Mouse (Mus musculus) regulatory T cell (primary cell): Measurements from ENCODE around the gene Phpt1.

Experiments
- in situ Hi-C: fragments of 300-600 bp; cut with MboI, MseI; formaldehyde crosslinking; loops from one replicate; pipeline ENCODE4 v1.15.1; 2025; ENCODE audit warnings: high pct_unique_total_duplicates

Phpt1 gene

DNA sequence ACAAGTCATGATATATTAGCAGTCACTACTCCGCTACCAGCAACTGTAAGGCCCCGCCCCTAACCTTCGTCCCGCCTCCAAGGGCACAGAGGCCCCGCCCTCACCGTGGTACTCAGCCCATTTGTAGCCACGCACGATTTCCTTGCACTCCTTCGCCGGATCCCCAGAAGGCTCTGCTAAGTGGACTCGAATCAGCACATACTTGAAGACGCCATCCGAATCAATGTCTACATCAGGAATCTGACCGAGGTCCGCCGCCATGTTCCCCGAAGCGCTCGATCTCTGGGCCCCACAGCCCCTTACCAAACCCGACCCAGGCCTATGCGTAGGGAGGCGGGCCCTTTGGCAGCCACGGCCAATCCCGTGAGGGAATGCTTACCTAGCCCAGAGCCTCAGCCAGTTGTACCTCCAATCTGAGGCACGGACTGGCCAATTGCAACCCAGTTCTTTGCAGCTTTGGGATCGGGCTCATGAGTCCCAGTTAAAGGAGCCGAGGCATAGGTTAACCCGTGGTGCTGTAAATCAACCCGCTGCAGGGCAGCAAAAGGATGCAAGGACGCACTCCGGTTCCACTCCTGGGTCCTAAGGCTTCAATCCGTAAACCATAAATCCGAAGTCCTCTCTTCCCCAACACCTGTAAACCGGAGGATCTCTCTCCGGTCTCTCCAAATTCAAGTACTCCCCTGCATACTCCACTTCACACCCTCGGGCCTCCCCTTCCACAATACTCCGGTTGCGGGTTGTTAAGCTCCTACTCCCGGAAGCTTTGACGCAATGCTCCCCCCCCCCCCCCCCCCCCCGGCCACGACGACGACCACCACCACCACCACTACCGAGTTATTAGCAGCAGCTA, at the start of gene Phpt1, which contains the start of gene Mamdc4:
Phpt1 (minus strand) TSS at position 646 of the 853 bp plus-strand sequence.
Mamdc4 (minus strand) TSS at position 267 of the 853 bp plus-strand sequence.
- in situ Hi-C loops: no loop called here

DNA sequence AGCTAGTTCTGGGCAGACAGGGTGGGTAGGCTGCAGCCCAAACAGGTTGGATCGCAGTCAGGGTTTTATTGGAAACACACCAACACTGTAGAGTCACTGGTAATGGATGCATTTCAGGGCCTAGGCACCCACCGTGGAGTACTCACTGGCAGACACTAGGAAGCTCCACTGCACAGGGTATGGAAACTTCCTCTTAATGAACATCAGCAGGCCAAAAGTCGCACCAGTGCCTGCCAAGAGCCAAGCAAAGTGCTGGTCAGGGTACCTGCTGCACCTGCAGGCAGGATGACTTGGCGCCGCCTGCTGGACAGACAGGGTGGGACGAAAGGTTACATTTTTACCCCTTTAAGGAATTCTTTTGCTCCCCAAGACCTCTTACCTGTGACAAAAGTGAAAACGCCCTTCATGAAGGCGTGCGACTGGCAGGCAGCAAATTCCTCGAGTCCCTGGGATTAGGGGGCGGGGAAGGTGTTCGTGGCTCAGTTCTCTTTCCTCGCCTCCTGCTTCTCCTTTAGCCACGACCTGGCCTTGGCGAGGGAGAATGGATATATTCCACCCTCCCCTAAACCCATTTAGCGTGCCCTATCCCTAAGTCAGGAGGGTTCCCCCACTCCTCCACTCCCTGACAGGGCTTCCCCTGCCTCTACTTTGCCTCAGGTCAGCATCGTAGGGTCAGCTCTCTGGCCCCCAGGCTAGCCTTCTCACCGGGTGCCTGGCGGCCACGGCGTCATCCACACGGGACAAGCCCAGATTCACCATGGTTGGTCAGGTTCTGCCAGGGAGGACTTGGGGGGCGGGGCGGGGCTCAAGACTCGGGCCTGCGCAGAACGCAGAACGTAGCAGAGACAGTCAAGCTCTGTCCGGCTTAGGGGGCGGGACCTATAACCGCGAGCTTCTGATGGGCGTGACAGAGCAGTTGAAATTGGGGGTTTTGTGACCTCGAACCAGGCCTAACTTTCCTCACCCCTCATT, 46.5 kb upstream of the Phpt1 start, which contains the start of gene Tmem141:
Tmem141 (minus strand) TSS at position 777 of the 972 bp plus-strand sequence.
- in situ Hi-C loops: no loop called here

DNA sequence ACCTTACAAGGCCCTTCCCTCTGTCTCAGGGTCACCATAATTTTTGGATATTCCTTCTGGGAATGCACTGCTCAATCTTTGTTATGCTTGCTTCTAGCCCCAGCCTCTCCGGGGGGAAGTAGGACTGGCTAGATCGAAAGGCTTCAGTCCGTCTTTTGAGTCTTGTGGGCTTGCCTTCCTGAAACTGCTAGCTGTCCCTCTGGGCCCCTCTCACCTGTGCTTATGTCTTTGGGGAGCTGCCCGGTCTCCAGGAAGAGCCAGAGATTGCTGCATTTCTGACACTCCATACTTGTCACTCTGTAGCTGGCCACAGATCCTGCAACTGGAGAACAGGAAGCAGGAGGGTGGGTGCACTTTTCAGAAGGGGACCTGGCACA, 45.8 kb upstream of the Phpt1 start:
- in situ Hi-C loops: no loop called here

DNA sequence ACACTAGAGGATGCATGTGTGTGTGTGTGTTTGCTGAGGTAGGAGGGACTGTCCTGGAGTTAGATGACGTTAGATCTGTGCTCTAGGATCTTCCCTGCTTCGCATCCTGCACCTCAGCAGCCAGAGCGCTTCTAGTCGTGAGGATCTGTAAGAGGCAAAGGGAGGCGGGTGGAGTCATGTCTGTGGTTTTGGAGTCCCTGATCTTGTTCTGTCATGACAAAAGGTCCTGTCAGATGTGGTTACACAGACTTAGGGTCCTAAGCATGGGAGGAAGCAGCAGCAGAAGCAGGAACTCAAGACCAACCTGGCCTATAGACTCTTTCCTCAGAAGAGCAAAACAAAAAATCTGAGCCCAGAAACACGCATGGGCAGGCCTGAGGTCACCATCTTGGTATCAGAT, 45.4 kb upstream of the Phpt1 start:
- in situ Hi-C loops: no loop called here

DNA sequence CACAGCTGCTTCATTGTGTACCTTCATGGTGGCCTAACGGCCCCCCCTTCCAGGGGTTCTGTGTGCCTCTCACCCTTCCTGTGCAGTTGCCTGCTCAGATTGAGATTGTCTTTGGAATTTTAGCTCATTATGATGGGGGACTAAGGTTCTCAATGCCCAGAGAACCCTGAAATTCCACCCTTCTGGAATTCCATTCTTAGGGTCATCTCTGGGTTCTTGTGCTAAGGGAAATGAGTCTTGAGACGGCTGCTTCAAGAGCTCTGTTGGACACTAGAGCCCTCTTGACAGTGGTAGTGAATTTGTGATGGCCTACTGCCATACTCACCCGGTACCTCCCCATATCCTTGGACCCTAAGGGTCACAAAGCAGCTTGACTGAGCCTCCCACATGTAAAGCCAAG, 42.6 kb upstream of the Phpt1 start, which contains the start of gene Ccdc183:
Ccdc183 (minus strand) TSS at position 101 of the 400 bp plus-strand sequence.
- in situ Hi-C loops: no loop called here

DNA sequence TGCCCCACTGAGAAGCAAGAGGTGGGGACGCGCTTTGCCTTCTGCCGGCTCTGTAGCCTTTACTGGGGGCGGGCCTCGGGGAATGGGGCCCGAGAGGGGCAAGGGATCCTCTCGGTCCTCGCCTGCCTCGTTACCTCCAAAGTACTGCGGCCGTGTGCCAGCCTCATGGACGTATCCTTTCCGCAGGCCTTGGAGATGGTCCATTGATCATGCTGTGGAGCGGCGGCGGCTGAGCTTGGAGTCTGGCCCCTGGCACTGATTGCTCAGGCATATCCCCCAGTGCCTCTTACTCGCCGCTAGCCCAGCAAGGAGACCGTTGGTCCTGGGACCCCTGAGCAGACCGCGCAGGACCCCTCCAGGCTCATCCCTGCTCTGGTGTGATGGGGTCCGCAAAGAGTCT, 41.4 kb upstream of the Phpt1 start:
- in situ Hi-C loops: no loop called here

DNA sequence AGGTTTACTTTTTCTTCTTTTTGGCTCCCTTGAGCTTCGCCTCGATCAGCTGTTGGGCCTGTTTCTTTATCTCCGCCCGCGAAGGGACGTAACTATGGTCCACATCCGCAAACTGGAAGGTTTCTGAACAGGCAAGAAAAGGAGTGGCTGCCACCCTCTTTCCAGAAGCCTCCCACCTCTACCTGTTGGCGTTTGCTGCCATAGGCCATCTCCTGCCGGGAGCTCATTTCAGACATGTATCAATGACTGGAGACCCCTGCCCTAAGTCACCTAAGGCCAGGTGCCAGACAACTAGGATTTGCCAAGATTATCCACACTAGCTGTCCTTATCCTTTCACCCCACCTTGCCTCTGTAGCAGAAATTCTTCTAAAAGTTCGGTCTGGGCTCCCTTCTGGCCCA, 33.6 kb upstream of the Phpt1 start:
- in situ Hi-C loops: no loop called here

DNA sequence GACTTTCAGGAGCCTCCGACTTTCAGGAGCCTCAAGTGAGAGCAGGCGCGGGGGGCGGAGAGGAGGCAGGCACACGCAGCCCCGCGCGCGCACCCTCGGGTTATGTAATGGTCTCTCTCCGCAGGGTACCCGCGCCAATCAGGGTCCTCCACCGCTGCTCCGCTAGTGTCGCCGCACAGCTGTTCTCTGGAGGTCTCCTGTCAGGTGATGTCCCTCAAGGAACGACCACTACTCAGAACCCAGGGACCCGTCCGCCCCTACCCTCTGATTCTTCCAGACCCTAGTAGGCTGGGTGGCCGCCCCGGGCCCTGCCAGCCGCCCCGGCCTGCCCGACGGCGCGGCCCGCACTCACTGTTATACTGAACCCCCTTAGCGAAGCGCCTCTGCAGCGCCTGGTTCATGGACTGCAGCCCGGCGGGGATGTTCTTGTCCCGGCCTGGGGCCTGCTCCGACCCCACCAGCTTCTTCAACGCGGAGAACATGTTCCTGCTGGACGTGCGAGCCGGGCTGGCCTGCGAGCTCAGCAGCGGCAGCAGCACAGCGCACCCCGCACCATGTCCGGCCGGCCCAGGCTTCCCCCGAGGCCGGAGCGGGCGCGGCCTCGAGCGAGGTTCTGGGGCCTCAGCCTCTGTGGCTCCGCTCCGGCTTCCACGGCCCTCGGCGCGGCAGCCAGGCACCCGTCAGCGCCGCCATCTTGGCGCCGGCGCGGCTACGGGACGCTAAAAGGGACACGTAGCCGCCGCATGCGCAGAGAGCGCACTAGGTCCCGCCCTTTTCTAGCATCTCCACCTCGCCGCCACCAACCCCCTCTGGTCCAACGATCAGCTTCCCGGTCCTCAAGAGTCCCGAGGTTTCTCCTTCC, 33.0 kb upstream of the Phpt1 start, which contains the start of gene Rabl6:
Rabl6 (minus strand) TSS at position 761 of the 862 bp plus-strand sequence.
- in situ Hi-C loops: no loop called here

DNA sequence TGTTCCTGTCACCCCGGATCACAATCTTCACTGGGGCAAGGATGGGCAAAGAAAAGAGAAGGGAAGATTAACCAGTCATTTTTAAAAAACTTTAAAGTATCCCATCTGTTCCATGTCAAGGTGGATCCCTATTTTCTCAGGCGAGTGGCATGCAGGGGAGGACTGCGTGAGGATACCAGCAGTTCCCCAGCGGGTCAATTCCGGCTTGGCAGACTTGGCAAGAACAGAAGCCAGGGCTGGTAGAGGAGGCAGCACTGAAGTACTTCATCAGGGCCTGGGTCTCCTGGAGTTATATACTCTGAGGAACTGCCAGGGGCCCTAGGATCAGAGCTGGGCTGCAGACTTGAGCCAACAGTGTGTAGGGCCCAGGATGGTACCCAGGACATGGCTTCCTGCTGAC, 27.5 kb upstream of the Phpt1 start:
- in situ Hi-C loops: no loop called here

DNA sequence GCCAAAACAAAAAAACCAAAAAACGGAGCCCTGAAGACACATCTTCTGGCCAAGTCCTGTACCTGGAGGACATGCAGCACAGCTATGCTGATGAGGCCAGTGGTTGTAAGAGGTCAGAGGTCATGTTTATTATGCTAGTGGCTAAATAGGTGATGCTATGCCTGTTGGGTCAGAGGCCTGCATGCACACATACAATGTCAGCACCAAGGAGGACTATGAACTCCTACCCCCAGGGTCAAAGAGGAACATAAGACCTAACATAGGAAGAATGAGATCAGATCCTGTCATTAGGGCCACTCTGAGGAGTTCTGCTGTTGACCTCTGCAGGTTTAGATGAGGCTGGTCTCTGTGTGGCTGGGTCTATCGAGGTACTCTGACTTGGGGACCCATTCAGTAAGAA, 25.0 kb upstream of the Phpt1 start:
- in situ Hi-C loops: no loop called here

DNA sequence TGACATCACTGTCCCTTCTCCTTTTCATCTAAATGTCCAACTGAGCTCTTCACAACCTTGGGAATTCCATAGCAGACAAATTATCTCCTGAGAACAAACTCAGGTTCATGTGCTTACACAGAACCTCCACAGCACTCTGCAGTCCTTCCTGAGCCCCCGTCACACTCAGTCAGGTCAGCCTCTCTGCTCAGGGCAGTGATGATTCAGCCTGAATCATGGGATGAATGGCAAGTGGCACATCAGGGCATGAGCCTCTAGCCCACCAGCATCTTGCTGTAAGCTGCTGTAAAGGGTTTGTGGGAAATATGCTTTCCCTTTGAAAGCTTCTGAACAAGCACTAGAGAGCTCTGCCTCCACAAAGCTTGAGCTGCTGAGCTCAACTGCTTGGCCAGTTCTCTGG, 23.7 kb upstream of the Phpt1 start:
- in situ Hi-C loops: loop anchor here (10.0 kb wide), 1 partner anchor 1856 kb away; no protein-coding TSS in a partner anchor

DNA sequence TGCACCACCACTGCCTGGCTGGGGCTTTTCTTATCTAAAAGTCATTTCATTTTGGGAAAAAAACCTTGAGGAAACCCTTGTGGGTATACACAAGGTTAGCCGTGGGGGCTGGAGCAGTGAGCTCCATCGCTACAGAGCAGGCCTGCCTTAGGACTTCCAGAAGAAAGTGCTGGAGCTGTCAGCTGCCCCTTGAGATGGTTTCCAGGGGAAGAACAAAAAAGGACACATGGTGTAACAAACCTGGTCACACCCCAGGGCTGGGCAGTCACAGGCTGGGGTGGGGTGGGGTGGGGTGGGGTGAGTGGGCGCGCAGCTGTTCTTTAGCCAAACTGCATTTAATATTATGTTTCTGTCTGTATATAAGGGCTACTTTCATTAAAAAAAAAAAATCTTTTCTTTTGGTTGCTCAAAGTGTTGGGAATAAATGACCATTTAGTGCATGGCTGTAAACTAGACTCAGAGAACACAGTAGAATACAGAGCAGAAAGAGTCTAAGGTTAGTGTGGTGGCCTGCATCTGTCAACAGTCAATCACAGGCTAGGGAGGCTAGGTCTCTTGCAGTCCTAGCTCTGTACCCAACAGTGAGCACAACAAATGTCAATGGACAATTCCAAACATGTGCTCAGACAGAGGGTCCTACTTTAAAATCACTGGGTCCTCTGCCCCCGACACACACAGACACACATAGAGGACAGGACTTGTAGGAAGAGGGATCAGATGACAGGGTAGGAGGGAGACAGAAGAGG, 21.9 kb upstream of the Phpt1 start:
- in situ Hi-C loops: loop anchor here (10.0 kb wide), 1 partner anchor 1858 kb away; no protein-coding TSS in a partner anchor

DNA sequence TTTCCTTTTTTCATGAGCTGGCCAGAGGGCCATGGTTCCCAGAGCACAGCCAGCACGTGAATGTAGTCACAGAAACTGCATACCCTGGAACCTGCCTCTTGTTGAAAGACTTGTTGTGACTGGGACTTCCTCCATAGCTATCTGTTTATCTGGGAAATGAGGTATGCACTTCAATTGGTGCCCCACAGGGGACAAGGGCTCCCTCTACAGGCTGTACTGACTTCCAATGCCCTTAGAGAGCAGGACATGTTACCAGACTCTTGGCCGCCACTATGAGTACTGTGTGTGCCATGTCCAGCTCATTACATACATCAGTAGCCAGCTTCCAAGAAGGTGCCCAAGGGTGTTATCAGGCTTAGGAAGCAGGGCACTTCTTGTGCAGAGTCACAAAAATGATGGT, 16.8 kb upstream of the Phpt1 start:
- in situ Hi-C loops: loop anchor here (10.0 kb wide), 1 partner anchor 1863 kb away; no protein-coding TSS in a partner anchor

DNA sequence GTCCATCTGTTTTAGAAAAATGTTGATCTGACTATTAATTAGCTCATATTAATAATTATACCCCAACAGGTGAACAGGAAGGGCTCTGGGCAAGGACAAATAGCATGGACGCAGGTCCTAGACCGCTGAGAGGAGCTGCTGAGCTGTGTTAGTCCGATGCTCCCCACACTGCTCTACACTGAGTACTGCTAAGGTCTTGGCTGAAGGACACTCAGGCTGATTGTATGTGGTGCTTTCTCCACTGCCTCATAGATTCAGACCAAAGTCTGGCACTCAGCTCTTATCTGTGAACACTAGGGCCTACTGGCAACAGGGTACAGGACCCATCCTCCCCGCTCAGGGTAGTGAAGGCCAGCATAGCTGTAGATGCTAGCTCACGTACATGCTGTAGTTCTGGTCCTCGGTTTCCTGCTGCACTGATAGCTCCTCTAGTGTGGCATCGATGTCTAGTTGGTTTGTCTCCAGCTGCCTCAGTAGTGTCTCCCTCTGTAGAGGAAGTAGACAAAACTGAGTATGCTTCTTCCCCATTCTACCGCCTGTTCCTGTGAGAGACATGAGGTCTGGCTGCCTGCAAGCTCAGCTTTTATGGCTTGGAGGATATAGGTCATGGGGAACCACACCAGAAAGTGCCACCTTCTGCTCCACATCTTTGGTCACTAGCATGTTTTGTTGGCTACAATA, 13.3 kb upstream of the Phpt1 start:
- in situ Hi-C loops: no loop called here

DNA sequence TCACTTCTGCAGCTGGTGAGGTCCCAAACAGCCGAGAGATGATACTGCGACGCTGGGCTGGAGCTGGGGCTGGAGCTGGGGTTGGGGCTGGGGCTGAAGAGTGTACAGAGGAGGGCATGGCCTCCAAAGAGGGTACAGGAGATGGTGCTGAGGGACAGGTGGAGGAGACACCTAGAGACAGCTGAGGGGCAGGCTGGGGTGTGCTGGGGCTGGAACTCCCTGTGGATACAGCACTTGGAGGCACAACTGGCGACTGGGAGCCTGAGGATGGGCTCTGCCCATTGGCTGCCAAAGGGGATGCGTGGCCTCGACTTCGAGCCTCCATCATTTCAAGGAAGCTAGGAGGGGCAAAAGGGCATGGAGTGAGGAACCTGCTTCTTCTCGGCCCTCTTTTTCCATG, 12.3 kb upstream of the Phpt1 start:
- in situ Hi-C loops: no loop called here

DNA sequence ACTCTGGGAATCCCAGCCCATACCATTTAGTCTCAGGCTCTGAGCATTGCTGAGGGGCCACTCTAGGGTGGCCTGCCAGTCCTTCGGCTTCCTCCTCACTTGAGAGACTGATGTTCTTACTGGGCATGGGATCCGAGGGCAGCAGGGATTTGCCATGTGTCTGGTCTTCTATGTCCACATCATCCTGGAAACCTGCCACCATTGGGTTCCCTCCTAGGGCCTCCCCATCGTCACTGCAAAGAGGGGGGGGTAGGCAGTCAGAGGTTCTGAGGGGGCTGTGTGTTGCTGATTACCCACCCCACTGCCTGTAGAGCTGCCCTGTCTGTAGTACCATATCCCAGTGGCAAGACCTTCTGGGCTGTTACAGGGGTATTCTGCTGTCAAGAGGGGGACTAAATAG, 10.6 kb upstream of the Phpt1 start:
- in situ Hi-C loops: no loop called here

DNA sequence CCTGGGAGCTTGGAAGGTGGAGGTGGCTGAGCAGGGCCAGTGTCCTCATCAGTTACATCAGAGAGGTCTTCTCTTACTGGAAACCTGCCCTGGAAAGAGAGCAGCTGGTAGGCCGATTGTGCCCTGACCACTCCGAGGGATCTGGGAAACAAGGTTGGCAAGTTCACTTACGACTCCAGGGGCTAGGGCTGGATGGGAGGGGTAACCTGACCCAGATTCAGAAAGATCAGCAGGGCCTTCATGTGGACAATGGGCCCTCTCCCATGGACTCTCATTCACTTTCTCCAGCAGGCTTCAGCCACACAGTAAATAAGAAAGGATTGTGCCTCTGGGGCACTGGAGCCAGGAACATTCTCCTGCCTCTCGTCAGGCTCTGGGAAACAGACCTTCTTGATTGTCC, 9.8 kb upstream of the Phpt1 start:
- in situ Hi-C loops: no loop called here

DNA sequence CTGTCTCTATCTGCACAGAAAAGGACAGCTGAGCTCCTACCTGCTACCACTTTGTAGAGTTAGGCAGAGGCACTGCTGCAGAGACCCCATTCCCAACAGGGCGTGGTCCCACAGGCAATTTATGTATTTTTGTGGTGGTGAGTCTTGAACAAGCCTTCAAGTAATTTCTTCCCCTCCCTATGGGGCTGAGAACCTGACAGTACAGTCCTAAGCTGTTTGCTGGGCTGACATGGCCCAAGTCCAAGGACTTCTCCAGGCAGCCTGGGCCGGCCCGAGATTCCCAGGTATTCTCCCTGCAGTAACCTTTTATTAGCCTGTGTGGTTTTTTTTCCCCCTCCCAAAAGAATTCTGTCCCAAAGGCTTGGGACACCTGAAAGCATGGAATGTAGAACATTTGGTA, 9.1 kb upstream of the Phpt1 start:
- in situ Hi-C loops: no loop called here

DNA sequence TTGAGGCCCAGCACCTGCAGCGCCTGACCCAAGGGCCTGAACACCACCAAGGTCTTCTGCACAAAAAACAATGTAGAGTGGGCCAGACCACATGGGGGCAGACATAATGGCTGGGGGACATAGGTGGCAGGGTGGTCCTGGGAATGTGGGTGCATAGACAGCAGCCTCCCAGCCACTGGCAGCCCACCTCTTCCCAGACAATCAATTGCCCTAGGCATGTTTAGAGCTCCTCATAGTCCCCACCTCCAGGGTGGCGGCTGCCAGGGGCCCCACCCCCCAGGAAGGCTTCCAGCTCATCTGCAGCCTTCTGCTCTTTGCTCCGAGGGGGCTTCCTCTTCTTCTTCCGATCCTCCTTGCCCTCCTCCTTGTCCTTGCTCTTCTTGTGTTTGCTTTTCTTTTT, 8.5 kb upstream of the Phpt1 start:
- in situ Hi-C loops: no loop called here

DNA sequence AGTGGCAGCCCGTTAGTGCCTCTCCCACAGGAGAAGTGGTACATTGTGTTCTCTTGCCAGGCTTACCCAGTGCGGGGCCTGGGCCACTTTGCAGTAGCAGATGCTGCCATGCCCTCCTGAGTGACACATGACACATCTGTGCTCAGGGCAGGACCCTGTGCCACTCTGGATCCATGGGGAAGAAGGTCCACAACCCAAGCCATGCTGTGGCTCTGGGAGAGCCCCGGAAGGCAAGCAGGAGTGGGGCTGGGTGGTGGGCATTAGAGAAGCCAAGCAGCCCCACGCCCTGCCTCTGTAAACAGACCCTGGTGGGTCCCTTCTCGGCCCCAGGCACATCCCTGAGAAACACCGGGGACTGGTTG, 8.1 kb upstream of the Phpt1 start:
- in situ Hi-C loops: no loop called here
